Mouse (Mus musculus): ENCODE data around the gene Nudt15. TPM values are rescaled to one million over a fixed set of nuclear protein-coding genes. Genes with fewer than 3 reads are reported as not detected.

Gene Nudt15
- polyA plus RNA-seq, 1 experiment from 2014 or later: 2.6 TPM

DNA sequence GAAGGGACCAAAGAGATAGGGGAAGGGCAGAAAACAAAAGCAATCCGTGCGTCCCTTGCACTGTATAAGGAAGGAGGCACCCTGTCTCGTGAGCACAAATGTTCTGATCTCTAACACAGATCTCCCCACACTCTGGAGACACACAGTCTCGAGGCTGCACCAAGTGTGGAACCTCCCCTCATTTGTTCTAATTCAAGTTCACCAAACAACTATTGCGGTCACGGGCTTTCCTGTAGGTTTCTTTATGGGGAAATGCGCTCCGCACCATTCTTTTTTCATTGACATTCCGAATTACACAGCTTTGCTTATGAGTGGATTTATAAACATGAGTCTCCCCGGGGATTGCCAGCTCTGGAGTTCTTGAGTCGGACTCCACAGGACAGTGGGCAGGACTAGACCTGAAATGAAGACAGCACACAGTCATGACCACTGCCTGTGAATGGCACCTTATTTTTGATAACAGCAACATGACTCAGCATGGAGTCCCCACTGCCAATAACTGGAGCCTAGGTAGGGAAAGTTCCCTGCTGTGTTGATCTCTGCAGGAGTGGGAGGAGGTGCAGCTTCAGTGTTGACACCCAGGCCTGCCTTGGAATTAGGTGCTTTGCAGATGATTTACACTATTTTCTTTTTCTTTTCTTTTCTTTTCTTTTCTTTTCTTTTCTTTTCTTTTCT is 40.2 kb downstream of the Nudt15 start:
- 48% methylated on average over 11 of the region's 11 CpGs for WGBS (ENCODE audit: insufficient replicate concordance)
- Histone ChIP-seq H3K27me3 (no peaks in the 10 kb centered on the region; the same call in 1 of the 2 replicates), H3K4me1 (replicated peaks) (peaks cover 29% of the 10 kb centered on the region), H3K27ac (replicated peaks) (no peak overlapping the region), H3K36me3 (replicated peaks) (peaks cover 9% of the 10 kb centered on the region; the same call in 1 of the 2 replicates), H3K4me2 (peak overlapping the region; percentile 37), H3K9me3 (replicated peaks) (no peaks in the 10 kb centered on the region), H3K4me3 (replicated peaks) (0 out of 2 replicates have a peak overlapping the region, but pooled peaks have one; percentile 1), H3K9ac (no peak overlapping the region)
- peak; percentile 31; the same call in 1 of the 2 replicates for ATAC-seq (ENCODE audit: insufficient read depth)

- peak overlapping the region; percentile 37 for H3K4me2 ChIP-seq
- WGBS (ENCODE audit: insufficient replicate concordance): 72% methylated on average over 15 of the region's 15 CpGs
- no peaks in the 10 kb centered on the region for H3K9me3 ChIP-seq (replicated peaks)
- H3K27me3 ChIP-seq: no peaks in the 10 kb centered on the region; the same call in 1 of the 2 replicates
- peaks cover 8% of the 10 kb centered on the region; the same call in 1 of the 2 replicates for H3K36me3 ChIP-seq (replicated peaks)
- H3K4me1 ChIP-seq (replicated peaks): peaks cover 25% of the 10 kb centered on the region
- no peak overlapping the region for H3K9ac ChIP-seq
- 0 out of 2 replicates have a peak overlapping the region, but pooled peaks have one; percentile 1 for H3K4me3 ChIP-seq (replicated peaks)
- ATAC-seq (ENCODE audit: insufficient read depth): no peak
- H3K27ac ChIP-seq (replicated peaks): no peak overlapping the region
These were observed 40.8 kb downstream of the Nudt15 start for GRCm38 (mm10) chr14:73507200-73507599.

DNA sequence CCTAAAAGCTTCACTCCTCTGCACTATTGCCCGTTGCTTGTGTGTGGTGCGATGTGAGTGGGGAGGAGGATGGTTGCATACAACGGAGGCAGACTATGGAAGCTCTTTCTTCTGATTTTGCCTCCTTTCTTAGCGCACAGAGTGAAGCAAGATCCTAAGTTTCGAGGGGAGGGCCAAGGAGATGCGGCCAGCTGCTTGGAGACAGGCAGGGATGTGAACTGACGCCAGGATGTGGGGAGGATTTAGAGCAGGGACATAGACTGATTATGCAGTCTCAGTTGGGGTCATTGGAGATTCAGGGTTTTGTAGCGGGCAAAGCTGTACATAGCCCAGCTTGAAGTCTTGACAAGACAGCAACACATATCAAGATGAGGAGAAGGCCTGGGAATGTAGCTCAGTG is 41.8 kb downstream of the Nudt15 start:
- no peak for ATAC-seq (ENCODE audit: insufficient read depth)
- 51% methylated on average over 8 of the region's 8 CpGs for WGBS (ENCODE audit: insufficient replicate concordance)
- no peak overlapping the region for H3K4me3 ChIP-seq (replicated peaks)
- H3K4me1 ChIP-seq (replicated peaks): peaks cover 16% of the 10 kb centered on the region
- no peaks in the 10 kb centered on the region for H3K9me3 ChIP-seq (replicated peaks)
- no peak overlapping the region for H3K9ac ChIP-seq
- H3K4me2 ChIP-seq: no peak overlapping the region
- H3K27ac ChIP-seq (replicated peaks): no peak overlapping the region
- H3K27me3 ChIP-seq: no peaks in the 10 kb centered on the region; the same call in 1 of the 2 replicates
- no peaks in the 10 kb centered on the region for H3K36me3 ChIP-seq (replicated peaks)

DNA sequence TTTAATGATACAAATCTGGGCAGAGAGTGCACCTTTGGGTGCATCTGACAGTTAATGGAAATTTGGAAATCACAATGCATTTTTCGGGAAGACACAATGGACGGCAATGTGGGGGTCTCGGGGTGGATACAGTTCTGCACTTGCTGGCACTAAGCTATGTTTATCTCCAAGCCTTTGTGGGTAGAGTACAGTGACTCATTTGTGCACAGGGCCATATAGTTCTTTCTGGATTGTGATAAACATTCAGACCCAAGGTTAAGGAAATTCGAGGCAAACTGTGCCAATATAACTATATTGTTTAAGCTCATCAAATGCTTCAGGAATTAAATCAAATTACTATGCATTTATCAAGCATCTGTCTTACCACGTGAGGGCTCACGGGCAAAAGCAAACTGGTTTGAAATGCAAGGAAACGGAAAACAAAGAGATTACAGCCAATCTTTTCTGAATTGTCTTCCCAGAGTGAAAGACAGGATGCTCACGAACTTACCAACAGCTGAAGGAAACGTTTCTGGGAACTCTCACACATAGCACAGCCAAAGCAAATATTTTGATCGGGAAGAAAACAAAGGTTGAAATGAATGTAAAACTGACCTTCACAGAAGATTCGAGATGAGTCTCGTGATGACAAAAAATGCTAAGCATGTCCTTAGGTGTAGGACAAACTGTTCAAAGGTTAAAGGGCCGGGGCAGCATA is 44.7 kb downstream of the Nudt15 start:
- ATAC-seq (ENCODE audit: insufficient read depth): no peak
- H3K27ac ChIP-seq (replicated peaks): no peak overlapping the region
- WGBS (ENCODE audit: insufficient replicate concordance): 35% methylated on average over 13 of the region's 13 CpGs

DNA sequence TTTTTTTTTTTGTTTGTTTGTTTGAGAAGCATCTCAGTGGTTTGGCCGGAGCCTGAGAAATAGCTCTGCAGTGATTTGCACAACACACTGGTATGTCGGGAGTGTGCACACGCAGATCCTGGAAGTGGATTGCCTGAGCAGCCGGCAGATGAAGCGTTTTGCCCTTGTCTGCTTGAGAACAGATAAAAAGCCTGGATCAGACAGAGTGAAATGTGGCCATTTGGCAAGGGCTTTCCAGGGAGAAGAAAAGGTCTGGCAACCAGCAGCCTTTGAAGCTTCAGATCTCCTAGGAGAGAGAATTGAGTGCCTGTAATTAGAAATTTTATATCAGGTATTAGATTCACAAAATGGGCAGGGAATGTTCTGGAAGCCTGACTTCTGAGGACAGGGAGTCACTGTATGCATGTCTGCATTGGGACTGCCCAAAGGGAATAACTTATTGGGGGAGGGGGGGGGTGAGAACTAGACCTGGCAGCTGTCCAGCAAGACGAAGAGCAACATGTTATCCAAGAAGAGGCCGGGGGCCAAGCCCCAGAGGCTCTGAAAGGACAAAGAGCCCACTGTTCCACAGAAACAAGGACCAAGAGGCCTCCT is 45.4 kb downstream of the Nudt15 start:
- Histone ChIP-seq H3K4me2 (no peak overlapping the region), H3K27me3 (no peaks in the 10 kb centered on the region; the same call in none of the 2 replicates), H3K36me3 (replicated peaks) (no peaks in the 10 kb centered on the region), H3K27ac (replicated peaks) (no peak overlapping the region), H3K9ac (no peak overlapping the region), H3K4me3 (replicated peaks) (no peak overlapping the region), H3K9me3 (replicated peaks) (no peaks in the 10 kb centered on the region), H3K4me1 (replicated peaks) (peaks cover under 1% of the 10 kb centered on the region; the same call in 1 of the 2 replicates)
- no peak for ATAC-seq (ENCODE audit: insufficient read depth)
- 45% methylated on average over 7 of the region's 7 CpGs for WGBS (ENCODE audit: insufficient replicate concordance)

More for the DNA sequence above, 44.7 kb downstream of the Nudt15 start:
- no peaks in the 10 kb centered on the region for H3K36me3 ChIP-seq (replicated peaks)
- peaks cover 5% of the 10 kb centered on the region; the same call in 1 of the 2 replicates for H3K4me1 ChIP-seq (replicated peaks)
- no peak overlapping the region for H3K9ac ChIP-seq
- H3K4me2 ChIP-seq: no peak overlapping the region
- no peaks in the 10 kb centered on the region; the same call in none of the 2 replicates for H3K27me3 ChIP-seq
- no peaks in the 10 kb centered on the region for H3K9me3 ChIP-seq (replicated peaks)
- H3K4me3 ChIP-seq (replicated peaks): no peak overlapping the region

- H3K4me2 ChIP-seq: no peak overlapping the region
- H3K4me1 ChIP-seq (replicated peaks): no peaks in the 10 kb centered on the region
- no peak for ATAC-seq (ENCODE audit: insufficient read depth)
- H3K4me3 ChIP-seq (replicated peaks): no peak overlapping the region
- H3K36me3 ChIP-seq (replicated peaks): no peaks in the 10 kb centered on the region
- 59% methylated on average over 6 of the region's 6 CpGs for WGBS (ENCODE audit: insufficient replicate concordance)
- H3K9me3 ChIP-seq (replicated peaks): no peaks in the 10 kb centered on the region
- H3K9ac ChIP-seq: no peak overlapping the region
- no peaks in the 10 kb centered on the region; the same call in none of the 2 replicates for H3K27me3 ChIP-seq
- H3K27ac ChIP-seq (replicated peaks): no peak overlapping the region
These were observed 46.3 kb downstream of the Nudt15 start for GRCm38 (mm10) chr14:73501721-73502120.

GRCm38 (mm10) chr14:73501283-73501682 is 46.8 kb downstream of the Nudt15 start:
- Histone ChIP-seq H3K27ac (replicated peaks) (no peak overlapping the region), H3K4me1 (replicated peaks) (no peaks in the 10 kb centered on the region), H3K9me3 (replicated peaks) (no peaks in the 10 kb centered on the region), H3K4me2 (no peak overlapping the region), H3K9ac (no peak overlapping the region), H3K36me3 (replicated peaks) (no peaks in the 10 kb centered on the region), H3K27me3 (no peaks in the 10 kb centered on the region; the same call in none of the 2 replicates), H3K4me3 (replicated peaks) (no peak overlapping the region)
- ATAC-seq (ENCODE audit: insufficient read depth): no peak
- 69% methylated on average over 9 of the region's 9 CpGs for WGBS (ENCODE audit: insufficient replicate concordance)

- 58% methylated on average over 7 of the region's 7 CpGs for WGBS (ENCODE audit: insufficient replicate concordance)
- Histone ChIP-seq H3K4me1 (replicated peaks) (no peaks in the 10 kb centered on the region), H3K27me3 (no peaks in the 10 kb centered on the region; the same call in 1 of the 2 replicates), H3K36me3 (replicated peaks) (no peaks in the 10 kb centered on the region), H3K9ac (no peak overlapping the region), H3K4me2 (no peak overlapping the region), H3K27ac (replicated peaks) (no peak overlapping the region), H3K9me3 (replicated peaks) (no peaks in the 10 kb centered on the region), H3K4me3 (replicated peaks) (no peak overlapping the region)
- no peak for ATAC-seq (ENCODE audit: insufficient read depth)
These were observed 52.3 kb downstream of the Nudt15 start for GRCm38 (mm10) chr14:73495753-73496152.

- 23% methylated on average over 6 of the region's 6 CpGs for WGBS (ENCODE audit: insufficient replicate concordance)
- ATAC-seq (ENCODE audit: insufficient read depth): no peak
- no peaks in the 10 kb centered on the region for H3K9me3 ChIP-seq (replicated peaks)
- no peak overlapping the region for H3K9ac ChIP-seq
- no peaks in the 10 kb centered on the region for H3K4me1 ChIP-seq (replicated peaks)
- H3K27me3 ChIP-seq: no peaks in the 10 kb centered on the region; the same call in 1 of the 2 replicates
- no peaks in the 10 kb centered on the region for H3K36me3 ChIP-seq (replicated peaks)
- H3K27ac ChIP-seq (replicated peaks): no peak overlapping the region
- no peak overlapping the region for H3K4me3 ChIP-seq (replicated peaks)
- no peak overlapping the region for H3K4me2 ChIP-seq
These were observed 53.9 kb downstream of the Nudt15 start for GRCm38 (mm10) chr14:73494122-73494521.

- no peak overlapping the region for H3K27ac ChIP-seq (replicated peaks)
- H3K36me3 ChIP-seq (replicated peaks): no peaks in the 10 kb centered on the region
- 76% methylated on average over 6 of the region's 6 CpGs for WGBS (ENCODE audit: insufficient replicate concordance)
- H3K4me3 ChIP-seq (replicated peaks): no peak overlapping the region
- no peaks in the 10 kb centered on the region; the same call in 1 of the 2 replicates for H3K27me3 ChIP-seq
- no peak overlapping the region for H3K9ac ChIP-seq
- no peaks in the 10 kb centered on the region for H3K9me3 ChIP-seq (replicated peaks)
- H3K4me1 ChIP-seq (replicated peaks): no peaks in the 10 kb centered on the region
- H3K4me2 ChIP-seq: no peak overlapping the region
- no peak for ATAC-seq (ENCODE audit: insufficient read depth)
These were observed 54.7 kb downstream of the Nudt15 start for GRCm38 (mm10) chr14:73493356-73493755.

DNA sequence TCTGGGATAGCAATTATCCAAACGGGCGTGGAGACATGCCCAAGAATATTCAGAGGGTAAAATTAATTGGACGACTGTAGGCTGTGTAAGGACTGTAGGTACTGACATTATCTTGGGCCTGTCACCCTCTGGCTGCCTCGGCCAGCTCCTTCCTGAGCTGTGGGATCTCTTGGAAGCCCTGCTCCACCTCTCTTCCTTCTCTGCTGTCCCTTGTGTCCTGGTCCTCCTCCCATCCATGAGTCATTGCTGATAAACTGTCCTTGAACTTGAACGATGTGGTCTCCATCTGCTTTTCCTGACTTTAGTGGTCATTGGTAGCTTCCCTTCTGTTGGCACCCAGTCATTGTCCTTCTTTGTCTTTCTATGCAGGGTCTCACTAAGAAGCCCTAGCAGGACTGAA is 61.4 kb downstream of the Nudt15 start:
- H3K4me1 ChIP-seq (replicated peaks): no peaks in the 10 kb centered on the region
- H3K27me3 ChIP-seq: no peaks in the 10 kb centered on the region
- H3K4me2 ChIP-seq: no peak overlapping the region
- no peak overlapping the region for H3K9ac ChIP-seq
- H3K27ac ChIP-seq (replicated peaks): no peak overlapping the region
- H3K9me3 ChIP-seq (replicated peaks): no peaks in the 10 kb centered on the region
- ATAC-seq (ENCODE audit: insufficient read depth): no peak
- H3K36me3 ChIP-seq (replicated peaks): no peaks in the 10 kb centered on the region
- no peak overlapping the region for H3K4me3 ChIP-seq (replicated peaks)
- WGBS (ENCODE audit: insufficient replicate concordance): 51% methylated on average over 5 of the region's 5 CpGs

Data from liver, embryonic 15.5 days (tissue).